Mouse (Mus musculus) ZHBTc4 (cell line): ENCODE measurements at regions not wholly inside any gene's neighbourhood (a gene's known extent, or its start where the extent isn't known, plus 50 kb on each side); places are given as distances from the start of the nearest gene placed in this dataset.

ENCODE experiments used
- DNase-seq: peaks from one replicate; pipeline ENCODE4 v3.0.0-alpha.2; 2011; ENCODE audit warnings: low read depth, low spot score

GRCm38 (mm10) chr15:56045510-56046245 lies 1431.7 kb downstream of the Slc22a22 start:
- no peak for DNase-seq

GRCm38 (mm10) chr15:56043282-56043681 lies 1434.1 kb downstream of the Slc22a22 start:
- DNase-seq: no peak

- DNase-seq: no peak
Measured at GRCm38 (mm10) chr15:56042449-56042848, 1435.0 kb downstream of the Slc22a22 start.

- DNase-seq: no peak
Measured at GRCm38 (mm10) chr15:56030007-56030406, 1447.4 kb downstream of the Slc22a22 start.

GRCm38 (mm10) chr15:56027197-56027818 lies 1450.1 kb downstream of the Slc22a22 start:
- no peak for DNase-seq

- no peak for DNase-seq
Measured at GRCm38 (mm10) chr15:56024705-56025104, 1452.7 kb downstream of the Slc22a22 start.

- DNase-seq: no peak
Measured at GRCm38 (mm10) chr15:56023862-56024484, 1453.5 kb downstream of the Slc22a22 start.

- DNase-seq: no peak
Measured at GRCm38 (mm10) chr15:56022315-56022714, 1455.1 kb downstream of the Slc22a22 start.

- no peak for DNase-seq
Measured at GRCm38 (mm10) chr15:56018141-56018540, 1459.3 kb downstream of the Slc22a22 start.

- DNase-seq: no peak
Measured at GRCm38 (mm10) chr15:56017561-56017960, 1459.9 kb downstream of the Slc22a22 start.

GRCm38 (mm10) chr15:56016070-56016469 lies 1461.4 kb downstream of the Slc22a22 start:
- DNase-seq: no peak

- no peak for DNase-seq
Measured at GRCm38 (mm10) chr15:56014059-56014620, 1463.3 kb downstream of the Slc22a22 start.

GRCm38 (mm10) chr15:56008603-56009174 lies 1468.7 kb downstream of the Slc22a22 start:
- no peak for DNase-seq

- no peak for DNase-seq
Measured at GRCm38 (mm10) chr15:56007376-56007775, 1470.0 kb downstream of the Slc22a22 start.

- DNase-seq: no peak
Measured at GRCm38 (mm10) chr15:56005361-56005760, 1472.1 kb downstream of the Slc22a22 start.

GRCm38 (mm10) chr15:56003921-56004320 lies 1473.5 kb downstream of the Slc22a22 start:
- DNase-seq: no peak

GRCm38 (mm10) chr15:55999605-56000004 lies 1477.8 kb downstream of the Slc22a22 start:
- DNase-seq: no peak

GRCm38 (mm10) chr15:55997977-55998376 lies 1479.4 kb downstream of the Slc22a22 start:
- no peak for DNase-seq

- DNase-seq: no peak
Measured at GRCm38 (mm10) chr15:55994680-55995079, 1482.7 kb downstream of the Slc22a22 start.

GRCm38 (mm10) chr15:55975843-55976242 lies 1501.6 kb downstream of the Slc22a22 start:
- DNase-seq: no peak

GRCm38 (mm10) chr15:55966780-55967179 lies 1510.6 kb downstream of the Slc22a22 start:
- no peak for DNase-seq

GRCm38 (mm10) chr15:55965296-55965695 lies 1512.1 kb downstream of the Slc22a22 start:
- peak; percentile 77 for DNase-seq
